Mouse (Mus musculus): ENCODE measurements around the gene Mertk. TPM values are rescaled to one million over a fixed set of nuclear protein-coding genes. Genes with fewer than 3 reads are reported as not detected.
A peak's percentile ranks its signal among the peaks of the same experiment; 100 is the strongest.

Gene Mertk
- polyA plus RNA-seq, 1 experiment from 2014 or later: 4.9 TPM

DNA sequence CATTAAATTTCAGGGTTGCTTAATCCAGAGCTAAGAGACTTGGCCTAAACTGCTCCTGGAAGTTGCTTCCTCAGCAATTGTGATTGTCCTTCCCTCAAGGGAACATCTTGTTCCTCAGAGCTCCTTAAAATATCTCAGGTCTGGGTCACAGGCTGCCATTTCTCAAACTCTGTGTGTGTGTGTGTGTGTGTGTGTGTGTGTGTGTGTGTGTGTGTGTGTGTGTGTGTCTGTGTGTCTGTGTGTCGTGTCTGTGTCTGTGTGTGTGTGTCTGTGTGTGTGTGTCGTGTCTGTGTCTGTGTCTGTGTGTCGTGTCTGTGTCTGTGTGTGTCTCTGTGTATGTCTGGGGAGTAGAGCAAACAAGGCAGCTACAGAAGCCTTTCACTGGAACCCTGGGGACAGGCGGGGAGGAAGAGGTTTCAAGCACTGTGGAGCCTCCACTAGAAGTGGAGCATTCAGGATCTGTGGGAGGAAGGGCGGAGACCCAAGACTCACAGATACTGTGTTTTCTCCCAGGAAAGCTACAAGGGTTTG lies 47.9 kb downstream of the Mertk start:
- no peak for ATAC-seq (replicated peaks; ENCODE audit: low FRiP score)
- no peaks in the 10 kb centered on the region for H3K27me3 ChIP-seq (replicated peaks; ENCODE audit: control insufficient read depth, insufficient read depth, low read length)
- H3K9ac ChIP-seq (ENCODE audit: low read depth, low read length): no peak overlapping the region
- 71% methylated on average over 5 of the region's 5 CpGs for WGBS
- H3K4me3 ChIP-seq (ENCODE audit: low read depth, low read length): no peak overlapping the region
- H3K4me2 ChIP-seq: no peak overlapping the region
- H3K36me3 ChIP-seq (ENCODE audit: control insufficient read depth, insufficient read depth, low read length): no peaks in the 10 kb centered on the region
- no peaks in the 10 kb centered on the region for H3K9me3 ChIP-seq (ENCODE audit: control insufficient read depth, low read length)
- DNase-seq (ENCODE audit: low spot score): no peak
- peak overlapping the region; percentile 45; the same call in 1 of the 2 replicates for H3K27ac ChIP-seq (ENCODE audit: low read depth, low read length)
- H3K4me1 ChIP-seq (replicated peaks; ENCODE audit: control insufficient read depth, insufficient read depth, low read length): no peaks in the 10 kb centered on the region; the same call in 1 of the 2 replicates

DNA sequence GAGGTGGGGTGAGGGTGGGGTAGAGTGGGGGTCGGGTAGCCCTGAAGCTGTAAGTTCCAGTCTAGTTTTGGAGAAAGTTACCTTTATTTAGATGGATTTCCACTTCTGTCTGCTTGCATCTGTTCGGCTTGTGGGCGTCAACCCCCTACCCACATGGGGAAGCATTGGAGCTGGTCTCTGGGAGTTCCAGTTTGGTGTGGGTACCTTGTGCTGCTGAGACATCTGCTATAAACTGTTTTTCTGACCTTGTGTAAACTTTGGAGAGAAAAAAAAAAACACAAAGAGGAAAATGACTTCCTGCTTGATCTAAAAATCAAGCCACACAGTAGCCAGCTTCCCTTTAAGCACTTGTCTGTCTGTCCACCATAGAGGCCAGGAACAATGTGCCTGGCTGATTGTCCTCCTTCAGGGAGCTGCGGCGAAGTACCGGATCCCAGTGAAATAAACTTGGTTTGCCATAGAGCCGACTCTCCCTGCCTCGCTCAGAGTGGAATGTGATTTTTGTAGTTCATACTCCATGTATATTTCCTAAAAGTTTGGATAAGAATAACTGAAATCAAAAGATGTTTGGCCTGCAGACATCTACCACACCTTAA lies 48.8 kb downstream of the Mertk start:
- Histone ChIP-seq H3K9me3 (ENCODE audit: control insufficient read depth, low read length) (no peaks in the 10 kb centered on the region), H3K9ac (ENCODE audit: low read depth, low read length) (no peak overlapping the region), H3K4me1 (replicated peaks; ENCODE audit: control insufficient read depth, insufficient read depth, low read length) (no peaks in the 10 kb centered on the region; the same call in 1 of the 2 replicates), H3K36me3 (ENCODE audit: control insufficient read depth, insufficient read depth, low read length) (no peaks in the 10 kb centered on the region), H3K27me3 (replicated peaks; ENCODE audit: control insufficient read depth, insufficient read depth, low read length) (no peaks in the 10 kb centered on the region), H3K4me3 (ENCODE audit: low read depth, low read length) (no peak overlapping the region), H3K4me2 (no peak overlapping the region), H3K27ac (ENCODE audit: low read depth, low read length) (no peak overlapping the region)
- 70% methylated on average over 8 of the region's 8 CpGs for WGBS
- ATAC-seq (replicated peaks; ENCODE audit: low FRiP score) (no peak), DNase-seq (ENCODE audit: low spot score) (no peak)

DNA sequence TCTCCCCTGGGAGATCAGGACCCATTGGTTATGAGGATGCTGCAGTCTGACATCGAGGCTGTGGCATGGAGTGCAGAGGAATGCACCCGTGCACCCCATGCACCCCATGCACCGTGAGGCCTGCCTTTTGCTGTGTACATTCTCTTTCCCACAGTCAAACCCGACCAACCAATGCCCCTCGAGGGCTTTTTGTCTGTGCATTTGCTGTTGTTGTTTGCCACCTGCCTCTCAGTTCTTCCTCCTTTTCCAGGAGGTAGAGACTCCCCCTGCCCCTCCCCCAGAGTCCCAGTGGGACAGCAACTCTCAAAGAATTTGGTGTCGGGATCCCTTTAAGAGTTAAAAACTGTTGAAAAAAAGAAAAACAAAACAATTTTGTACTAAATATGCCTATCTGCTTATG lies 49.4 kb downstream of the Mertk start:
- ATAC-seq (replicated peaks; ENCODE audit: low FRiP score) (no peak), DNase-seq (ENCODE audit: low spot score) (no peak)
- Histone ChIP-seq H3K27me3 (replicated peaks; ENCODE audit: control insufficient read depth, insufficient read depth, low read length) (no peaks in the 10 kb centered on the region), H3K9me3 (ENCODE audit: control insufficient read depth, low read length) (no peaks in the 10 kb centered on the region), H3K4me3 (ENCODE audit: low read depth, low read length) (no peak overlapping the region), H3K36me3 (ENCODE audit: control insufficient read depth, insufficient read depth, low read length) (no peaks in the 10 kb centered on the region), H3K4me1 (replicated peaks; ENCODE audit: control insufficient read depth, insufficient read depth, low read length) (no peaks in the 10 kb centered on the region; the same call in 1 of the 2 replicates), H3K27ac (ENCODE audit: low read depth, low read length) (no peak overlapping the region), H3K9ac (ENCODE audit: low read depth, low read length) (no peak overlapping the region), H3K4me2 (no peak overlapping the region)
- WGBS: 75% methylated on average over 6 of the region's 6 CpGs

DNA sequence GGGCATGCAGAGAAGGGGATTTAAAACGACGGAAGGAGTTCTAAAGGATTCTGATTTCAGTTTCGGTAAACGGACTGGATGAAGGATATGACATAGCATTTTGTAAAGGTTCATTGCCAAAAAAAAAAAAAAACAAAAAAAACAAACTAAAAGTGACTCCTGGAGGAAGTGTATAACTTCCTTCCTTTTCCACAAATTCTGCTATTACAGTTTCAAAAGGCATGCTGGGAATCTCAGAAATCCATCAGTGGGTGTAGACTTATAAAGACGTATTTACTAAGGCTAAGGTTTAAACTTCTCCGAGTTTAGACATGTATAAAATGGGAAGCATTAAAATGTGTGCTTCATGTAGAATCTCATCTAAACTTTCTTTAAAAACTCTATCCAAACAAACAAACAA lies 52.3 kb downstream of the Mertk start:
- no peaks in the 10 kb centered on the region for H3K27me3 ChIP-seq (replicated peaks; ENCODE audit: control insufficient read depth, insufficient read depth, low read length)
- H3K36me3 ChIP-seq (ENCODE audit: control insufficient read depth, insufficient read depth, low read length): no peaks in the 10 kb centered on the region
- ATAC-seq (replicated peaks; ENCODE audit: low FRiP score): no peak
- H3K9me3 ChIP-seq (ENCODE audit: control insufficient read depth, low read length): no peaks in the 10 kb centered on the region
- H3K4me2 ChIP-seq: no peak overlapping the region
- no peak overlapping the region for H3K4me3 ChIP-seq (ENCODE audit: low read depth, low read length)
- no peaks in the 10 kb centered on the region; the same call in 1 of the 2 replicates for H3K4me1 ChIP-seq (replicated peaks; ENCODE audit: control insufficient read depth, insufficient read depth, low read length)
- 78% methylated on average over 6 of the region's 6 CpGs for WGBS
- DNase-seq (ENCODE audit: low spot score): no peak
- H3K9ac ChIP-seq (ENCODE audit: low read depth, low read length): no peak overlapping the region
- no peak overlapping the region for H3K27ac ChIP-seq (ENCODE audit: low read depth, low read length)

DNA sequence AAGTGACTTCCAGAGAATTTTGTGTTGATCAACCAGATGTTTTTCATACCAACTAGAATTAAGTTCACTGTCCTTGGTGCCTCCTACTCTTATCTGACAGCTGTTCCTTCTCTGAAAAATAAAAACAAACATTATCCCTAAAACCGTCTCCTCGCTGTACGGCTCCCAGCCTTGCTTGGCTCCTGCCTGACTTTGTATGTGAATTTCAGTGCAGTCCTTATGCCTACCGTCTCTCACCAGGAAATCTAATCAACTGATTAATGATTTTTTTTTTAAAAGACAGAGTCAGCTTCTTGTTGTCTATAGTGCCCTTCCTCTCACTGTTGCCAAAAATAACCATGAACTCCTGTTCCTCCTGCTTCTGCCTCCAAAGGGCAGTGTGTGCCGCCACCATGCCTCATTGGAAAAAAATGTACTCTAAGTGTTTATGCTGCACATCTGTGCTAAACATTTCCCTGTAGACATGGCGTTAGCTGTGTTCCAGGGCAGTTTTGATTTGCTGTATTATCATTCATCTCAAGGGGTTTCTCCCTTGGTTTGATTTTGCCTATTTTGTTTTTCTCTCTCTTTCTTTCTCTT lies 54.6 kb downstream of the Mertk start:
- Histone ChIP-seq H3K27me3 (replicated peaks; ENCODE audit: control insufficient read depth, insufficient read depth, low read length) (no peaks in the 10 kb centered on the region), H3K9me3 (ENCODE audit: control insufficient read depth, low read length) (no peaks in the 10 kb centered on the region), H3K4me1 (replicated peaks; ENCODE audit: control insufficient read depth, insufficient read depth, low read length) (no peaks in the 10 kb centered on the region), H3K4me2 (no peak overlapping the region), H3K36me3 (ENCODE audit: control insufficient read depth, insufficient read depth, low read length) (no peaks in the 10 kb centered on the region), H3K9ac (ENCODE audit: low read depth, low read length) (no peak overlapping the region), H3K27ac (ENCODE audit: low read depth, low read length) (no peak overlapping the region), H3K4me3 (ENCODE audit: low read depth, low read length) (no peak overlapping the region)
- no peak for DNase-seq (ENCODE audit: low spot score)
- ATAC-seq (replicated peaks; ENCODE audit: low FRiP score): no peak
- 57% methylated on average over 6 of the region's 6 CpGs for WGBS

DNA sequence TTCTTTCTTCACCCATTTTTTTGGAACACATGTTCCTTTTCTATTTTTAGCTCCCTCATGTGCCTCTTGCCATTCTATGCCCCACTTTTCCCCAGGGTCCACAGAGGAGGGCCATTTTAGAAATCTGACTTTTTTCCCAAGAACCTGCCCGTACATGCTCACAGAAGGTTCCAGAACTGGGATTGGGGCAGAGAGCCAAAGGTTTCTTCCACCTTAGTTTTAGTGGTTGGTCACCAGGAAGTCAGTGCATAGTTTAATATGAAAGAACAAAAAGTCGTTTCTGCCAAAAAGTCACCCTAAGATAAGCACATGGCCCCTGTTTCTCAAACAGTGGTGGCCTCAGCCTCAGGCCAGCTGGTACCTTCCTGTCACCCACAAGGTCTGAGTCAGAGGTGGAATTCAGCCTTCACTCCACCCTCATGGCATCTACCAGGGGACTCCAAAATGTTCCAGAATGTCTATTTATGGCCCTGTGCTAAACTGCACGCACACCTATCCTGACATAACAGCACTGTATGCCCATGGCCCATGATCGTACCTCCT lies 56.5 kb downstream of the Mertk start:
- DNase-seq (ENCODE audit: low spot score) (no peak), ATAC-seq (replicated peaks; ENCODE audit: low FRiP score) (no peak)
- 78% methylated on average over 4 of the region's 4 CpGs for WGBS
- H3K9ac ChIP-seq (ENCODE audit: low read depth, low read length): no peak overlapping the region
- no peaks in the 10 kb centered on the region for H3K4me1 ChIP-seq (replicated peaks; ENCODE audit: control insufficient read depth, insufficient read depth, low read length)
- no peaks in the 10 kb centered on the region for H3K36me3 ChIP-seq (ENCODE audit: control insufficient read depth, insufficient read depth, low read length)
- H3K4me2 ChIP-seq: no peak overlapping the region
- no peaks in the 10 kb centered on the region for H3K27me3 ChIP-seq (replicated peaks; ENCODE audit: control insufficient read depth, insufficient read depth, low read length)
- H3K27ac ChIP-seq (ENCODE audit: low read depth, low read length): no peak overlapping the region
- no peaks in the 10 kb centered on the region for H3K9me3 ChIP-seq (ENCODE audit: control insufficient read depth, low read length)
- H3K4me3 ChIP-seq (ENCODE audit: low read depth, low read length): no peak overlapping the region

DNA sequence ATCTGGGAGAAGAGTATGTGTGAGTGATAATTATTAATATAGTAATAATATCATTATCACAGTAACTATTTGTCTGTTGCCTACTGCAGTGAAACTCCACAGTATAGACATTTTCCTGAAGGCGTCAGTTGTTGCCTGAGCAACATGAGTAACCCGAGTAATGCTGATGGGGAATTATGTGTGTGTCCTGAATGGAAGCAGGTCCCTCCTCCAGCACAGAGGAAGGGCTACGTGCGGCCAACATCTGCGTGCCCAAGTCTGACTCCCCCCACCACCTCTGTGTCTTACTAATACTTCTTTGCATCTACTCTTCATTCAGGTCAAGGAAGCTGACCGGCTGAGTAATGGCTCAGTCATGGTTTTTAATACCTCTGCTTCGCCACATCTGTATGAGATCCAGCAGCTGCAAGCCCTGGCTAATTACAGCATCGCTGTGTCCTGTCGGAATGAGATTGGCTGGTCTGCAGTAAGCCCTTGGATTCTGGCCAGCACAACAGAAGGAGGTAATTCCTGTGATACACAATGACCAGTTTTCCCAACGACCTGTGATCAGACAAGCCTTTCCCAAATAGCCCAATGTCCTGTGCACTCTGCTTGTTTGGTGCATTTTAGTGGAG lies 60.1 kb downstream of the Mertk start:
- WGBS: 79% methylated on average over 10 of the region's 10 CpGs
- Histone ChIP-seq H3K4me3 (ENCODE audit: low read depth, low read length) (no peak overlapping the region), H3K27me3 (replicated peaks; ENCODE audit: control insufficient read depth, insufficient read depth, low read length) (no peaks in the 10 kb centered on the region), H3K9ac (ENCODE audit: low read depth, low read length) (no peak overlapping the region), H3K4me2 (no peak overlapping the region), H3K9me3 (ENCODE audit: control insufficient read depth, low read length) (no peaks in the 10 kb centered on the region), H3K36me3 (ENCODE audit: control insufficient read depth, insufficient read depth, low read length) (no peaks in the 10 kb centered on the region), H3K27ac (ENCODE audit: low read depth, low read length) (no peak overlapping the region), H3K4me1 (replicated peaks; ENCODE audit: control insufficient read depth, insufficient read depth, low read length) (no peaks in the 10 kb centered on the region)
- no peak for ATAC-seq (replicated peaks; ENCODE audit: low FRiP score)
- no peak for DNase-seq (ENCODE audit: low spot score)

DNA sequence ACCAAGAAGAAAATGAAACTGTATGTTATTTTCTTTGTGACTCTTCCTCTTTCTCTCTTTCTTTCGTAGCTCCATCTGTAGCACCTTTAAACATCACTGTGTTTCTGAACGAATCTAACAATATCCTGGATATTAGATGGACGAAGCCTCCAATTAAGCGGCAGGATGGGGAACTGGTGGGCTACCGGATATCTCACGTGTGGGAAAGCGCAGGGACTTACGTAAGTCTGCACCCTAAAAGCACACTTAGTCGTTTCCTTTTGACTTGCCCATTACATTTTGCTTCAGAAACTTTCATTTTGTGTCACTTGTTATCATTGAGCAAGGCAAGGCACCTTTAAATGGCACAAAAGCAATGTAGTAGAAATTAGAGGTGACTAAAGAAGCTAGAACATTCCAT lies 63.3 kb downstream of the Mertk start:
- Histone ChIP-seq H3K27ac (ENCODE audit: low read depth, low read length) (no peak overlapping the region), H3K27me3 (replicated peaks; ENCODE audit: control insufficient read depth, insufficient read depth, low read length) (no peaks in the 10 kb centered on the region), H3K4me3 (ENCODE audit: low read depth, low read length) (no peak overlapping the region), H3K9me3 (ENCODE audit: control insufficient read depth, low read length) (no peaks in the 10 kb centered on the region), H3K4me1 (replicated peaks; ENCODE audit: control insufficient read depth, insufficient read depth, low read length) (no peaks in the 10 kb centered on the region), H3K9ac (ENCODE audit: low read depth, low read length) (no peak overlapping the region), H3K36me3 (ENCODE audit: control insufficient read depth, insufficient read depth, low read length) (no peaks in the 10 kb centered on the region), H3K4me2 (no peak overlapping the region)
- 85% methylated on average over 9 of the region's 9 CpGs for WGBS
- DNase-seq (ENCODE audit: low spot score) (no peak), ATAC-seq (replicated peaks; ENCODE audit: low FRiP score) (no peak)

All from liver, embryonic 11.5 days (tissue).